Mouse (Mus musculus) intestine, embryonic 16.5 days (tissue): ENCODE data around the gene Apc2. TPM values are rescaled to one million over a fixed set of nuclear protein-coding genes. Genes with fewer than 3 reads are reported as not detected.

Experiments
- ATAC-seq: fragments of 200-750 bp; cut with Nextera tagmentation; 2 replicates; pipeline ENCODE4 v1.8.0; 2017; ENCODE audit warnings: moderate TSS enrichment, moderate library complexity
- H3K27ac ChIP-seq: fragments of 300-500 bp; sonication (generic); 2 replicates; pipeline ENCODE4 v1.5.1; 2014; ENCODE audit warnings: mild to moderate bottlenecking, low read length
- H3K27me3 ChIP-seq: fragments of 300-500 bp; sonication (generic); replicated peaks from 2 replicates; pipeline ENCODE4 v1.6.1; 2014; ENCODE audit warnings: low read length, control low read depth, mixed read lengths; ENCODE audit not compliant: control insufficient read depth, insufficient read depth
- H3K36me3 ChIP-seq: fragments of 300-500 bp; sonication (generic); 2 replicates; pipeline ENCODE4 v1.6.1; 2014; ENCODE audit warnings: low read length, control low read depth; ENCODE audit not compliant: control insufficient read depth, insufficient read depth
- H3K4me1 ChIP-seq: fragments of 300-500 bp; sonication (generic); 2 replicates; pipeline ENCODE4 v1.6.1; 2014; ENCODE audit warnings: low read length, control low read depth, mixed read lengths; ENCODE audit not compliant: control insufficient read depth, insufficient read depth
- H3K4me2 ChIP-seq: fragments of 300-500 bp; sonication (generic); 2 replicates; pipeline ENCODE4 v1.6.1; 2014; ENCODE audit warnings: low read depth, low read length, control low read depth
- H3K4me3 ChIP-seq: fragments of 300-500 bp; sonication (generic); 2 replicates; pipeline ENCODE4 v1.5.1; 2014; ENCODE audit warnings: mild to moderate bottlenecking, low read length
- H3K9ac ChIP-seq: fragments of 300-500 bp; sonication (generic); 2 replicates; pipeline ENCODE4 v1.6.1; 2014; ENCODE audit warnings: low read depth, low read length
- H3K9me3 ChIP-seq: fragments of 300-500 bp; sonication (generic); 2 replicates; pipeline ENCODE4 v1.6.1; 2016; ENCODE audit warnings: low read length, control low read depth; ENCODE audit not compliant: control insufficient read depth
- WGBS: fragments of 180-500 bp; shearing (Covaris S2); extraction: QIAGEN DNeasy Blood & Tissue Kit; methylation state at CpG from one replicate; pipeline ENCODE4 v1.1.7; 2014; 5-methylcytosine and 5-hydroxymethylcytosine counted together
- polyA plus RNA-seq: library from polyadenylated mRNA; unstranded; fragments of >200 nt; fragmentation: Nextera tagmentation; extraction: Ambion mirVana; gene quantifications from 2 replicates; pipeline ENCODE4 v1.2.1, GENCODE M21; 2015

Gene Apc2
- polyA plus RNA-seq, 1 experiment from 2014 or later: 3.1 TPM

GRCm38 (mm10) chr10:80288657-80289056, 7.1 kb upstream of the Apc2 start:
- Histone ChIP-seq H3K36me3 (peaks cover 16% of the 10 kb centered on the region), H3K4me3 (no peak overlapping the region), H3K9me3 (no peaks in the 10 kb centered on the region), H3K27ac (no peak overlapping the region), H3K9ac (no peak overlapping the region), H3K4me2 (no peak overlapping the region), H3K4me1 (peaks cover 12% of the 10 kb centered on the region), H3K27me3 (no peaks in the 10 kb centered on the region)
- no peak for ATAC-seq
- 65% methylated on average over 8 of the region's 8 CpGs for WGBS

DNA sequence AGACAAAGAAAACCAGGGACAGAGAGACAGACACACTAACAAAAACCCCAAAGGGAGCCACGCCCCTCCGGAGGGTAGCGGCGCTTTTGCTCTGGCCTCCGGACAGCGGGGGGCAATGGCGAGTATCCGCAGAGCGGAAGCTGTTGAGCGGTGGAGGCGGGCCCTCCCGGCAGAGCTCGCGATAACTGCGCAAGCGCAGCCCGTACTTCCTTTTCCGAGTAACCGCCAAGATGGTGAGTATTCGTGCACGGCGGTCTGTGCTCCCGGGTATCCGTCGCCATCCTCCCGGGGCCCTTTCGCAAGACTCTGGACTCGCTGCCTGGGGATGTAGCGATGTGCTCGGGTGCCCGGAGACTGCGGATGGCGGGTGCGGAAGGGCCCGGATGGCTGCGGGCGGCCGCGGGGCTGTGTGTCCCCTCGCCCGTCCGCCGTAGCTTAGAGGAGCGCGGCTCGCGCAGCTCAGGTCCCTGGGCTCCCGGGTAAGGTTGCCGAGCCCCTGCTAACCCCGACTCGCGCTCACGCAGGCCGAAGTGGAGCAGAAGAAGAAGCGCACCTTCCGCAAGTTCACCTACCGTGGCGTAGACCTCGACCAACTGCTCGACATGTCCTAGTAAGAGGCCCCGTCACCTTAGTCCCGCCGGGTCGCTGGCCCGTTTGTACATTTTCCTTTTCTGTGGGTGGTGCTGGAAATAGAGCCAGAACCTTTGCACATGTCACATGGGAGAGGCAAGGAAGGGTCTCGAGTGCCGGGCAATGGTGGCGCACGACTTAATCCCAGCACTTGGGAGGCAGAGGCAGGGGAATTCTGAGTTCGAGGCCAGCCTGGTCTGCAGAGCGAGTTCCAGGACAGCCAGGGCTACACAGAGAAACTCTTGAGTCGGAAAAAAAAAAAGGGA, 3.3 kb upstream of the Apc2 start, which contains the start of gene Rps15:
Rps15 (plus strand) TSS at position 203 of the 896 bp plus-strand sequence.
- Histone ChIP-seq H3K27ac (peak within 1 kb of the TSS; percentile 88), H3K27me3 (peaks cover 3% of the 10 kb centered on the region), H3K4me3 (peak within 1 kb of the TSS; percentile 72), H3K9ac (peak within 1 kb of the TSS; percentile 99), H3K9me3 (no peaks in the 10 kb centered on the region), H3K4me1 (peaks cover 26% of the 10 kb centered on the region), H3K36me3 (peaks cover 10% of the 10 kb centered on the region), H3K4me2 (peak within 1 kb of the TSS; percentile 85)
- under 1% methylated on average over 72 of the region's 72 CpGs for WGBS
- peak; percentile 86 for ATAC-seq

GRCm38 (mm10) chr10:80293325-80293724, 2.5 kb upstream of the Apc2 start:
- Histone ChIP-seq H3K4me3 (peak overlapping the region; percentile 72), H3K4me1 (peaks cover 23% of the 10 kb centered on the region), H3K27me3 (peaks cover 9% of the 10 kb centered on the region), H3K36me3 (peaks cover 8% of the 10 kb centered on the region), H3K27ac (peak overlapping the region; percentile 88), H3K9ac (peak overlapping the region; percentile 99), H3K4me2 (peak overlapping the region; percentile 85), H3K9me3 (no peaks in the 10 kb centered on the region)
- no peak for ATAC-seq
- 20% methylated on average over 14 of the region's 14 CpGs for WGBS

- Histone ChIP-seq H3K4me3 (no peak overlapping the region), H3K36me3 (peaks cover 8% of the 10 kb centered on the region), H3K27ac (peak overlapping the region; percentile 11; the same call in 1 of the 2 replicates)
Observed at GRCm38 (mm10) chr10:80294311-80294710, 1.5 kb upstream of the Apc2 start.

DNA sequence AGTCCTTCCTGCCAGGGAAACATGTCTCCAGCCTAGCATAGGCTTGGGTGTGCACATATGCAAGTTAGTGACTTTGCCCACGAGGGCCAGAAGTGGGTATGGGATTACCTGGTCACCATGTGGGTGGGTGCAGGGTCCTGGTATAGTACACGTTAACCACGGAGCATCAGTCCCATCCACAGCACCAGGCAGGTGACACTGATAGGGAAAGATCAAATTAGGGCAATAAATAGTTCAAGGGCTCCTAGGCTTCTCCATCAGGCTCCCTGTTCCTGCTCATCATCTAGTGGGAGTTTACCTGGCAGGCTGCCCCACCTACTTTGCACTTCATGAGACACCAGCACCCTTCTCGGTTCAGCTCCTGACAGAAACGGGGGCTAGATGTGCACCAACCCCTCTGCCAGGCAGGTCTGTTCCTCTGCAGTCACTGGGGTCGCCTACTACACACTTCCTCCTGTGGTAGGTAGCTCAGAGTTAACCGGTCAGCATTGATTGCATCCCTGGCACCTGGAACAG, 931 bp upstream of the Apc2 start:
- 39% methylated on average over 7 of the region's 7 CpGs for WGBS
- H3K9ac ChIP-seq: no peak overlapping the region
- ATAC-seq: no peak

More at GRCm38 (mm10) chr10:80294311-80294710, 1.5 kb upstream of the Apc2 start:
- Histone ChIP-seq H3K9me3 (no peaks in the 10 kb centered on the region), H3K4me1 (peaks cover 23% of the 10 kb centered on the region), H3K4me2 (no peak overlapping the region; the same call in 1 of the 2 replicates), H3K27me3 (peaks cover 19% of the 10 kb centered on the region), H3K9ac (0 out of 2 replicates have a peak overlapping the region, but pooled peaks have one; percentile 99)
- ATAC-seq: no peak
- WGBS: 69% methylated on average over 4 of the region's 4 CpGs

DNA sequence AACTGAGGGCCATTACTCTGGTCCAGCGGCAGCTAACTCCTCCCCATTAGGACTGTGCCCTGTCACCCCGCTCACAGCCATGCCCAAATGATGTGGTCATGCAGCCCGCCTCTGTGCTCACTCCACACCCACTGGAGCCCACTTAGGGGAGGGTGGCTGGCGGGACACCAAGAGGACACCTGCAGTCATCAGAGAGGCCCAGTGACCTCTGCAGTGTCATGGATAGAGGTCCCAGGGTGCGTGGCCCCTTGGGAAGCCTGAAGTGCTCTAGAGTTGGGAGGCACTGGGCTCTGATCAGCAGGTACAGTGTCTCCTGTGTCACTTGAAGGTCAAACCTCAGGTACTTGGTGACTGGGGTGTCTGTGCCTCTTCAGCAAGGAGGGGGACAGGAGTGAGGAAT, 1.0 kb downstream of the Apc2 start:
- peaks cover 40% of the 10 kb centered on the region for H3K27me3 ChIP-seq
- H3K4me3 ChIP-seq: no peak overlapping the region
- H3K36me3 ChIP-seq: peaks cover 8% of the 10 kb centered on the region
- H3K4me1 ChIP-seq: peaks cover 21% of the 10 kb centered on the region
- no peak overlapping the region for H3K9ac ChIP-seq
- 85% methylated on average over 5 of the region's 5 CpGs for WGBS
- no peak overlapping the region for H3K4me2 ChIP-seq
- no peaks in the 10 kb centered on the region for H3K9me3 ChIP-seq
- ATAC-seq: no peak
- H3K27ac ChIP-seq: no peak overlapping the region

More for the DNA sequence above, 931 bp upstream of the Apc2 start:
- Histone ChIP-seq H3K27me3 (peaks cover 25% of the 10 kb centered on the region), H3K27ac (peak overlapping the region; percentile 11; the same call in 1 of the 2 replicates), H3K36me3 (peaks cover 8% of the 10 kb centered on the region), H3K9me3 (no peaks in the 10 kb centered on the region), H3K4me3 (no peak overlapping the region), H3K4me2 (no peak overlapping the region), H3K4me1 (peaks cover 23% of the 10 kb centered on the region)

DNA sequence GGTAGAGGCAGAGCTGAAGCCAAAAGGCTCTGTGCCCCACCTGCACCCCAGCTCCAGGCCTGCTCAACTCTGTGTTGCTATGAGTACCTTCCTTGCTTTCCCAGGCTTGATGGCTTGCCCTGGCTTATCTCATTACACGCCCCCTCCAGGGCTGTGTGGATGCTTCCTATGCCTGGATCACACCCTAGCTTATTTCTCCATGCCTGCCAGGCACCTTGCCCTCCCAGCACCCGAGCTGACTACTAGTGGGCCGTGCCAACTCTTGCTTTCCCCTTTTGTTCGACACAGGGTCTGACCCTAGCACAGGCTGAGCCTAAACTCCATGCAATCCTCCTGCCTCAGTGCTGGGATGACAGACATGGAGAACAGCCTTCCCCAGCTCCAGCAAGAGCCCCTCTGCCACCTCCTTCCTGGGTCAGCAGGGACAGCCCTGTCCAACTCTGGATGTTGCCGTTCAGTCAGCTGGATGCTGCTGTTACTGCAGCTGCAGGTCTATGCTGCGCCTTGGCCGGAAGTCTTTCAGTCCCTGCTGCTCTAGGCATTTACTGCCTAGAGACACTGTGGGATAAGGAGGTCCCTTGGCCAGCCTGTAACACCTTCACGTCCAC, 1.9 kb downstream of the Apc2 start:
- no peak overlapping the region for H3K4me3 ChIP-seq
- H3K4me2 ChIP-seq: no peak overlapping the region
- peaks cover 8% of the 10 kb centered on the region for H3K36me3 ChIP-seq
- 63% methylated on average over 8 of the region's 8 CpGs for WGBS
- peaks cover 22% of the 10 kb centered on the region for H3K4me1 ChIP-seq
- peaks cover 40% of the 10 kb centered on the region for H3K27me3 ChIP-seq
- no peak for ATAC-seq
- no peaks in the 10 kb centered on the region for H3K9me3 ChIP-seq
- H3K9ac ChIP-seq: no peak overlapping the region
- no peak overlapping the region for H3K27ac ChIP-seq

GRCm38 (mm10) chr10:80298571-80299281, 2.9 kb downstream of the Apc2 start:
- Histone ChIP-seq H3K9ac (peak overlapping the region; percentile 45; the same call in 1 of the 2 replicates), H3K27ac (no peak overlapping the region), H3K4me1 (peaks cover 17% of the 10 kb centered on the region), H3K27me3 (peaks cover 40% of the 10 kb centered on the region), H3K4me2 (no peak overlapping the region), H3K36me3 (peaks cover 8% of the 10 kb centered on the region), H3K4me3 (peak overlapping the region; percentile 8; the same call in 1 of the 2 replicates), H3K9me3 (no peaks in the 10 kb centered on the region)
- ATAC-seq: no peak
- WGBS: 5% methylated on average over 26 of the region's 26 CpGs
